ENCODE assay signal across 14 mouse cellular contexts in the genomic region with DNA sequence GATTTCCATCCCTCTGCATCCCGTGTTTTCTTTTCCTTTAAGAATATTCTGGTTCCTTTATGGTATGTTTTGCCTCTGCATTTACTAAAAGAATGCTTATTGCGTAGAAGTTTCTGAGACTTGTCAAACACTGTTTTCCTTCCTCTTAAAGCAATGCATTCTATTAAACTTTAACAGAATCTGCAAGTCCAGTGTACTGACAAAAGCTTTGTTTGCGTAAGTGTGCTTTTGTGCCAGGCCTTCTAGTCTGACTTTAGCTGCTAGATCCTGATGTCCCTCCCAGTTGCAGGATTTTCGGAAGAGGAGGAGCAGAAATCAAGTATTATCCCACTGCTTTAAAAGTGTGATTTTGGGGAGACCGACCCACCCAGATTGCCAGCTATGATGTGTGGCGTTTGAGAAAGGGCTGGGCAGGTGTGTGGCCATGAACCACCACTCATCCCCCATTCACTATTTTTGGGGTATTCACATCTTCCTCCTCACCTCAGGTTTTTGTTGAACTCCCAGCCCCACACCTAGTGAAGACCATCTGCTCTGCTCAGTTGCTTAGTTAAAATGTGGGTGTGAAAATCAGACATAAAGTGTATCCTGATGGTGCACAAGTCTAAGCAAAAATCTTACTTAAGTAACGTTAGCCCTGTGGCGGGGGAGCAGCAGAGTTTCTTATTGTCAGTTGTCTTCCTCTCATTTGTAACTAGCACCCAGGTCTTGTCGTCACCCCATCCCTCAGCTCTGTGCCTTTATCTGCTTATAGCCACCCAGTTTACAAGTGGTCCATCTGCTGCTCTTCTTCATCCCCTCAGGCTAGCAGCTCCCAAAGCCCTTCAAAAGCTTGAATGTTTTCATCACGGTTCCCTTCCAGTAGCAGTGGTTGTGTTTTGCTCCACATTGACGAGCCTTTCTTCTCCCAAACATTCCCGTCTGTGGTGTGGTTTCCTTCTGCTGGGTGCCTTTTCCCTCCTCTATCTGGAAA. TPM values are rescaled to one million over a fixed set of nuclear protein-coding genes. Genes with fewer than 3 reads are reported as not detected.
DNase-seq lines count a peak whose midpoint lies in the region; ATAC-seq and TF ChIP-seq lines count a peak whose summit lies in the region.
"Had no signal": no experiment of that assay in that cellular context is flagged by ENCODE, and none has a peak within 500 bp of the region (broad histone marks: within the 10 kb centered on the region; RNA-seq: fewer than 3 reads in every experiment).

No protein-coding gene starts in this region.

- DNase-seq in kidney, adult 2 months, result peak; percentile 14
- DNase-seq in kidney, postnatal 25 days, result no peak
- DNase-seq in lung, postnatal 14 days, result no peak
- DNase-seq in forebrain, postnatal 0 days, result peak; percentile 39
- no peak for DNase-seq in embryo, embryonic 11 days
- no peak for DNase-seq in cerebellum, adult 9-11 months

- no peaks in the 10 kb centered on the region; the same call in 1 of the 2 replicates for H3K4me1 ChIP-seq in kidney, adult 2 months (ENCODE audit: control insufficient read depth, insufficient read depth, low read length)
- H3K4me1 ChIP-seq in lung, embryonic 16.5 days (replicated peaks; ENCODE audit: control insufficient read depth, insufficient read depth, low read length), result peaks cover 20% of the 10 kb centered on the region
- H3K4me1 ChIP-seq in forebrain, postnatal 0 days (ENCODE audit: insufficient read depth), result peaks cover 7% of the 10 kb centered on the region; the same call in 1 of the 2 replicates
- peaks cover 10% of the 10 kb centered on the region for H3K4me1 ChIP-seq in olfactory bulb, adult 2 months (ENCODE audit: control insufficient read depth, insufficient read depth, low read length)

- peak; percentile 38; the same call in 1 of the 2 replicates for ATAC-seq in lung, embryonic 16.5 days (ENCODE audit: low read depth)
- peak; percentile 74 for ATAC-seq in forebrain, postnatal 0 days
- ATAC-seq: activated CD4-positive, CD25-positive, alpha-beta regulatory T cell, adult 4 months; midbrain, embryonic 13.5 days had no signal

- H3K9me3 ChIP-seq in lung, embryonic 16.5 days (ENCODE audit: control insufficient read depth, low read length), result no peaks in the 10 kb centered on the region
- no peaks in the 10 kb centered on the region for H3K9me3 ChIP-seq in forebrain, postnatal 0 days (ENCODE audit: low read length)
- H3K9me3 ChIP-seq: embryonic facial prominence, embryonic 13.5 days; liver, embryonic 15.5 days; midbrain, embryonic 13.5 days; neural tube, embryonic 13.5 days had no signal

- no peaks in the 10 kb centered on the region for H3K36me3 ChIP-seq in kidney, adult 2 months (ENCODE audit: control insufficient read depth, insufficient read depth, low read length)
- H3K36me3 ChIP-seq in lung, embryonic 16.5 days (ENCODE audit: control insufficient read depth, insufficient read depth, low read length), result no peaks in the 10 kb centered on the region; the same call in 1 of the 2 replicates
- peaks cover 3% of the 10 kb centered on the region; the same call in 1 of the 2 replicates for H3K36me3 ChIP-seq in forebrain, postnatal 0 days (ENCODE audit: insufficient read depth)
- H3K36me3 ChIP-seq: embryonic facial prominence, embryonic 13.5 days; liver, embryonic 15.5 days; midbrain, embryonic 13.5 days; neural tube, embryonic 13.5 days had no signal

- no peak overlapping the region for H3K4me3 ChIP-seq in kidney, adult 2 months (ENCODE audit: insufficient read depth, low read depth, low read length)
- no peak overlapping the region for H3K4me3 ChIP-seq in lung, embryonic 16.5 days (ENCODE audit: low read length)
- H3K4me3 ChIP-seq in forebrain, postnatal 0 days (ENCODE audit: low read depth, low read length), result no peak overlapping the region
- no peak overlapping the region for H3K4me3 ChIP-seq in olfactory bulb, adult 2 months (ENCODE audit: insufficient read depth, low read depth, low read length)
- H3K4me3 ChIP-seq: embryonic facial prominence, embryonic 13.5 days; liver, embryonic 15.5 days; midbrain, embryonic 13.5 days; neural tube, embryonic 13.5 days had no signal

- no peak for TF ChIP-seq POLR2A in kidney, adult 2 months (IDR thresholded peaks at IDR 0.05; ENCODE audit: low read depth, low read length)
- TF ChIP-seq POLR2A in olfactory bulb, adult 2 months (IDR thresholded peaks at IDR 0.05; ENCODE audit: insufficient read depth, low read depth, low read length), result no peak

- 65% methylated on average over 12 of the region's 12 CpGs for WGBS in kidney, adult 2 months
- 45% methylated on average over 12 of the region's 12 CpGs for WGBS in lung, embryonic 16.5 days
- WGBS in forebrain, postnatal 0 days, result 53% methylated on average over 12 of the region's 12 CpGs
- 70% methylated on average over 12 of the region's 12 CpGs for WGBS in olfactory bulb, adult 2 months

- H3K27ac ChIP-seq in kidney, adult 2 months (ENCODE audit: insufficient read depth, low read depth, low read length), result no peak overlapping the region
- no peak overlapping the region; the same call in 1 of the 2 replicates for H3K27ac ChIP-seq in lung, embryonic 16.5 days (ENCODE audit: low read length)
- peak overlapping the region; percentile 51; the same call in 1 of the 2 replicates for H3K27ac ChIP-seq in forebrain, postnatal 0 days (ENCODE audit: low read depth, low read length)
- H3K27ac ChIP-seq in olfactory bulb, adult 2 months (ENCODE audit: insufficient read depth, low read depth, low read length), result 0 out of 2 replicates have a peak overlapping the region, but pooled peaks have one; percentile 1
- H3K27ac ChIP-seq: embryonic facial prominence, embryonic 13.5 days; hindbrain, embryonic 14.5 days; liver, embryonic 15.5 days; midbrain, embryonic 13.5 days; neural tube, embryonic 13.5 days had no signal

- H3K27me3 ChIP-seq in kidney, adult 2 months (replicated peaks; ENCODE audit: control insufficient read depth, insufficient read depth, low read length), result no peaks in the 10 kb centered on the region
- no peaks in the 10 kb centered on the region for H3K27me3 ChIP-seq in lung, embryonic 16.5 days (ENCODE audit: control insufficient read depth, insufficient read depth, low read depth, low read length)
- H3K27me3 ChIP-seq in forebrain, postnatal 0 days (ENCODE audit: insufficient read depth, low read length), result no peaks in the 10 kb centered on the region
- H3K27me3 ChIP-seq: embryonic facial prominence, embryonic 13.5 days; liver, embryonic 15.5 days; midbrain, embryonic 13.5 days; neural tube, embryonic 13.5 days had no signal

- TF ChIP-seq CTCF in kidney, adult 2 months (conservative IDR thresholded peaks at IDR 0.05; ENCODE audit: insufficient read depth, insufficient read length, low read depth, low read length), result no peak
- no peak for TF ChIP-seq CTCF in forebrain, postnatal 0 days (IDR thresholded peaks at IDR 0.05; ENCODE audit: low read depth)
- TF ChIP-seq CTCF in olfactory bulb, adult 2 months (IDR thresholded peaks at IDR 0.05; ENCODE audit: insufficient read depth, low read depth, low read length), result no peak

- H3K9ac ChIP-seq in lung, embryonic 16.5 days (ENCODE audit: low read length), result no peak overlapping the region
- no peak overlapping the region for H3K9ac ChIP-seq in forebrain, postnatal 0 days
- H3K9ac ChIP-seq: embryonic facial prominence, embryonic 13.5 days; hindbrain, embryonic 14.5 days; liver, embryonic 15.5 days; midbrain, embryonic 13.5 days; neural tube, embryonic 13.5 days had no signal

- no peak overlapping the region for H3K4me2 ChIP-seq in lung, embryonic 16.5 days (ENCODE audit: low read depth, low read length)
- H3K4me2 ChIP-seq in forebrain, postnatal 0 days (ENCODE audit: low read depth), result no peak overlapping the region
- H3K4me2 ChIP-seq: embryonic facial prominence, embryonic 13.5 days; hindbrain, embryonic 14.5 days; liver, embryonic 15.5 days; midbrain, embryonic 13.5 days; neural tube, embryonic 13.5 days had no signal

RNA-seq across cellular contexts. Expression of gene Slc44a1, which starts 47.3 kb away (rescaled TPM):
- polyA plus RNA-seq in kidney, adult 2 months (2012; rRNA removed), result 26.5 and 27.1 TPM in 2 replicates
- 16.2 and 24.5 TPM in 2 replicates for polyA plus RNA-seq in lung, embryonic 16.5 days (2015; fragmentation: Nextera tagmentation; extraction: Ambion mirVana)
- 29.3 and 31.9 TPM in 2 replicates for total RNA-seq in forebrain, postnatal 0 days (2014; rRNA removed)
- 11.9 and 12.4 TPM in 2 replicates for polyA plus RNA-seq in forebrain, postnatal 0 days (2015; fragmentation: Nextera tagmentation; extraction: Ambion mirVana)
- not detected in 2 replicates for polyA plus RNA-seq in olfactory bulb, adult 2 months (2012; ENCODE audit: insufficient read depth, insufficient read length, low replicate concordance, missing spikeins)

Comparison
In these comparisons a context has a peak if more than half of its experiments do, and no peak if none do; other contexts are left out.
1. DNase-seq: peak in kidney, adult 2 months (single experiment) and forebrain, postnatal 0 days (single experiment); none in kidney, postnatal 25 days (0 of 2), lung, postnatal 14 days (single experiment), embryo, embryonic 11 days (single experiment) and cerebellum, adult 9-11 months (single experiment).
2. H3K27ac ChIP-seq: peak in forebrain, postnatal 0 days (single experiment) and olfactory bulb, adult 2 months (single experiment); none in kidney, adult 2 months (single experiment) and lung, embryonic 16.5 days (single experiment).
3. RNA of gene Slc44a1, which starts 47.3 kb away (polyA plus RNA-seq): 26.5 to 27.1 TPM in kidney, adult 2 months, 16.2 to 24.5 TPM in lung, embryonic 16.5 days and 11.9 to 12.4 TPM in forebrain, postnatal 0 days; not detected in olfactory bulb, adult 2 months; every median in the first group is over 10 times any median in the second.